Mouse (Mus musculus) bone marrow, adult 2 months (tissue): Measurements from ENCODE around the gene Ifit3.

ENCODE experiments used
- CTCF ChIP-seq: fragments of 200-500 bp; IDR thresholded peaks from 2 replicates; pipeline ENCODE4 v1.5.1; 2011; ENCODE audit warnings: low read length, control low read depth; ENCODE audit not compliant: control insufficient read depth, insufficient read depth
- POLR2A ChIP-seq: fragments of 200-500 bp; IDR thresholded peaks from 2 replicates; pipeline ENCODE4 v1.6.1; 2011; ENCODE audit warnings: low read depth, mild to moderate bottlenecking, control low read depth, low read length, borderline replicate concordance; ENCODE audit not compliant: control insufficient read depth

- TF ChIP-seq CTCF, result no peak
- no peak for TF ChIP-seq POLR2A
These were observed 48.2 kb downstream of the Ifit3 start for GRCm38 (mm10) chr19:34631487-34631886.
